Mouse (Mus musculus) MEL (cell line): ENCODE measurements around the gene Sox5.

Experiments used
- CHD1 ChIP-seq: IDR thresholded peaks from 2 replicates; pipeline ENCODE4 v1.6.1; 2012; ENCODE audit warnings: low read depth, mild to moderate bottlenecking, inconsistent platforms, low read length, improper control_type of control experiment
- CHD2 ChIP-seq: IDR thresholded peaks from 2 replicates; pipeline ENCODE4 v1.6.1; 2011; ENCODE audit warnings: low read length, improper control_type of control experiment
- CTCF ChIP-seq, 3 experiments: IDR thresholded peaks in 2 of 3; conservative IDR thresholded peaks in 1 of 3; 2 replicates each; pipeline ENCODE4 v1.5.1; 2011 to 2012; ENCODE audit warnings: low read length in 3 of 3, low read depth in 2 of 3, mild to moderate bottlenecking in 2 of 3, improper control_type of control experiment in 1 of 3, inconsistent platforms in 1 of 3, mixed read lengths in 1 of 3, moderate library complexity in 1 of 3; ENCODE audit not compliant: control insufficient read depth in 1 of 3, insufficient read depth in 1 of 3, poor library complexity in 1 of 3, severe bottlenecking in 1 of 3
- ELF1 ChIP-seq: IDR thresholded peaks from 2 replicates; pipeline ENCODE4 v1.6.1; 2014; ENCODE audit warnings: low read depth, mild to moderate bottlenecking, inconsistent platforms, low read length, improper control_type of control experiment, moderate library complexity
- EP300 ChIP-seq, 2 experiments: IDR thresholded peaks; 2 replicates each; pipeline ENCODE4 v1.6.1; 2011; ENCODE audit warnings: improper control_type of control experiment in 2 of 2, low read length in 2 of 2, low read depth in 1 of 2, mild to moderate bottlenecking in 1 of 2
- MAFK ChIP-seq: IDR thresholded peaks from 2 replicates; pipeline ENCODE4 v1.6.1; 2011; ENCODE audit warnings: low read depth, mild to moderate bottlenecking, low read length, improper control_type of control experiment, borderline replicate concordance
- POLR2A ChIP-seq, 2 experiments: IDR thresholded peaks; 2 replicates each; pipeline ENCODE4 v1.6.1; 2011 to 2012; ENCODE audit warnings: low read length in 2 of 2, mild to moderate bottlenecking in 2 of 2, control low read depth in 1 of 2, improper control_type of control experiment in 1 of 2, low read depth in 1 of 2, moderate library complexity in 1 of 2; ENCODE audit not compliant: control insufficient read depth in 1 of 2, insufficient read depth in 1 of 2, poor library complexity in 1 of 2
- RAD21 ChIP-seq: IDR thresholded peaks from 2 replicates; pipeline ENCODE4 v1.6.1; 2011; ENCODE audit warnings: mild to moderate bottlenecking, low read depth, low read length, improper control_type of control experiment
- RCOR1 ChIP-seq: IDR thresholded peaks from 2 replicates; pipeline ENCODE4 v1.6.1; 2012; ENCODE audit warnings: low read depth, mild to moderate bottlenecking, inconsistent platforms, low read length, improper control_type of control experiment
- TAL1 ChIP-seq: IDR thresholded peaks from 2 replicates; pipeline ENCODE4 v1.6.1; 2012; ENCODE audit warnings: mild to moderate bottlenecking, inconsistent platforms, low read length, moderate library complexity, mixed read lengths
- UBTF ChIP-seq: IDR thresholded peaks from 2 replicates; pipeline ENCODE4 v1.6.1; 2012; ENCODE audit warnings: low read depth, mild to moderate bottlenecking, inconsistent platforms, low read length, improper control_type of control experiment, moderate library complexity, borderline replicate concordance; ENCODE audit not compliant: insufficient read depth
- USF1 ChIP-seq: IDR thresholded peaks from 2 replicates; pipeline ENCODE4 v1.6.1; 2014; ENCODE audit warnings: low read depth, mild to moderate bottlenecking, inconsistent platforms, low read length, improper control_type of control experiment, moderate library complexity
- ZMIZ1 ChIP-seq: IDR thresholded peaks from 2 replicates; pipeline ENCODE4 v1.6.1; 2012; ENCODE audit warnings: low read depth, mild to moderate bottlenecking, inconsistent platforms, low read length, improper control_type of control experiment, moderate library complexity

GRCm38 (mm10) chr6:144772985-144773384 is 8.8 kb downstream of the Sox5 start:
- TF ChIP-seq CTCF (IDR thresholded peaks at IDR 0.05 in 2 of 3, conservative IDR thresholded peaks at IDR 0.05 in 1 of 3; ENCODE audit: control insufficient read depth in 1 of 3, insufficient read depth in 1 of 3, low read depth in 2 of 3, low read length in 3 of 3, poor library complexity in 1 of 3, severe bottlenecking in 1 of 3): no peak
- no peak for TF ChIP-seq POLR2A (IDR thresholded peaks at IDR 0.05; ENCODE audit: control insufficient read depth in 1 of 2, insufficient read depth in 1 of 2, low read depth in 1 of 2, low read length in 2 of 2, poor library complexity in 1 of 2)
- TF ChIP-seq RCOR1: no peak
- no peak for TF ChIP-seq ZMIZ1
- no peak for TF ChIP-seq EP300 (IDR thresholded peaks at IDR 0.05; ENCODE audit: low read depth in 1 of 2, low read length in 2 of 2)
- no peak for TF ChIP-seq CHD1
- TF ChIP-seq ELF1: no peak
- TF ChIP-seq UBTF: no peak
- no peak for TF ChIP-seq MAFK
- no peak for TF ChIP-seq USF1
- TF ChIP-seq CHD2: no peak
- TF ChIP-seq RAD21: no peak
- TF ChIP-seq TAL1: no peak
